Mouse (Mus musculus) CD4-positive, CD25-positive, alpha-beta regulatory T cell, adult 2 months (primary cell): ENCODE data around the gene Kcnq2.
A peak's percentile ranks its signal among the peaks of the same experiment; 100 is the strongest.

Experiments
- DNase-seq: peaks from one replicate; pipeline ENCODE4 v3.0.0-alpha.2; 2012; ENCODE audit warnings: low read depth, low spot score

The Kcnq2 gene

DNA sequence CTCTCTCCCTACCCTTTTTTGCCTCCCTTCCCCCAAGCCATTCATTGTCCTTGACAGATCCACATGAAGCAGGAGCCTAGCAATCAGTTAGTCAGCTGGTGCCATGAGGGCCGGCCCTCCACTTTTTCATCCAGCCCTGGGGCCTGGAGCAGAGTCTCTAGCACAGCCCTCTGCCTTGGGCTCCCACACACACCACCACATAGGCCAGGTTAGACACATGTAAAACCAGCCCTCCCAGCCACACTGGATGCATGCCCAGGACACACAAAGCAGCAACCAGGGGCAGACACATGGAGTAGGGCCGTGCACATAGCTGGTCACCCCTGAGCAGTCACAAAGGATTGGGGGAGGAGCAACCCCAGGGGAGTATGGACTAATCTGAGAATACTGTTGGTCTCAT is 32.9 kb downstream of the Kcnq2 start:
- no peak for DNase-seq

DNA sequence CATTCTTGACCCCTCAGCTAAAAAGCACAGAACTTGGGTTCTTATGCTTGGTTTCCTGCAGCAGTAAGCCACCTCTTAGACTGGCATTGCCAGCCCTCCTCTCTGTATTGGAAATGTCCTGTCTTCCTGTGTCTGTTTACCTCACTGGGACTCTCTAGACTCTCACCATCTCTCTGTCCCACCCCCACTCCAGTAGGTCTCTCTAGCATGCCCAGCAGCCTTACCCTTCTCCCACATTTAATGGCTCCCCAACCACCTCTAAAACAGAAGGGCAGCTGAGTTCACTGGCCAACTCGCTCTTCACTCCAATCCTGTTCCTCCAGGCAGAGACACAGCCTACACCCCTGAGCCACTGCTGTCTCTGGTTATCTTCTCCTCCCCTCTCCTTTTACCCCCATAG is 33.5 kb downstream of the Kcnq2 start:
- DNase-seq, result no peak

DNA sequence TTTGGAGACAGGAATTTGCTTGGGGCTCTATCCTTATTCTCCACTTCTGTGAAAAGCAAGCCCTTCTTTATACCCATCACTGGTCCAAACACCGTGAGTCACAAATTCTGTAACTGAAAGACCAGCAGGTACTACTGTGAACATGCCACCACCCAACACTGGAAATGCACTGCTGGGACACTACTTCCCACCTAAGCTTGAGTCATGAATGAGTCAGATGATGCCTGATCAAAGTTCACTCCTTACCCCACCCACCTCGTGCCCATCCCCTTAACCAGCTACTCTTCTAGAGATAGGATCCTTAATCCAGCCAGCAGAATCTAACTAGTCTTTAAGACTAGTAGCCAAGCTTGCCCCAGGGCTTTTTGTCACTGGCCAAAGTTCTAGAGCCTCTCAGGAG is 35.0 kb downstream of the Kcnq2 start:
- DNase-seq, result no peak

DNA sequence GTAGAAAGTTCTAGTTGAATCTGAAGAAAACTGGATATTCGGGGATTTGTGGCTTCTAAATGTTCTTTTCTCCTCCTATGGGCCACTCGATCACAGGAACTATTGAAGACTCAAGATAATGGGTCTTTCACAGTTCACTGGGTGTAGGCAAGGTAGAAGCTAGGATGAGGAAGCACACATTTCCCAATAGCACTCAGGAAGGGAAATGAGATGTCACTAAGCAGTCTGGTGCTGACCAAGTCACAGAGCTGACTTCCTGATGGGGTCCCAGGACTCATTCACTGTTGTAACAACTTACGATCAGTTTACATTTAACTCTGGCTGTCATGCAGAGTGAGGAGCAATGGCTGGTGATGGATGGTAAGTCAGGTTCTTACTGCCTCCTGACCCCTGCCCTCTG is 45.0 kb downstream of the Kcnq2 start:
- DNase-seq, result no peak

DNA sequence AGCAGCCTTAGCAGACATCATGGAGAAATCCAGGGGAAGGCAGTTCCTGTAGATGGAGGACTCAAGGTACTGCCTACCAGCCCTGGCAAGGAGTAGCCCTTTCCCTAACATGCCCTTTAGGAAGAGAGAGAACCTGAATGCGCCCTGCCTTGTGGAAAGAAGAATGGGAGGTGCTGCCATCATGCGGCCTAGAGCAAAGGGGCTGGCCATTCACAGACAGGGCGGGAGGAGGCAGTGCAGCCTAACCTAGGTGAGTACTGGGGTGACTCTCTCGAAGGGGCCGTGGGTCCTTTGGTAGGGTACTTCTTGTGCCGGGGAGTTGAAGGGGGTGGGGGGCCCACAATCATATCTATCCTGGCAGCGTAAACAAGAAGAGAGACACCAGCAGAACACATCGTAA is 50.1 kb downstream of the Kcnq2 start:
- no peak for DNase-seq

DNA sequence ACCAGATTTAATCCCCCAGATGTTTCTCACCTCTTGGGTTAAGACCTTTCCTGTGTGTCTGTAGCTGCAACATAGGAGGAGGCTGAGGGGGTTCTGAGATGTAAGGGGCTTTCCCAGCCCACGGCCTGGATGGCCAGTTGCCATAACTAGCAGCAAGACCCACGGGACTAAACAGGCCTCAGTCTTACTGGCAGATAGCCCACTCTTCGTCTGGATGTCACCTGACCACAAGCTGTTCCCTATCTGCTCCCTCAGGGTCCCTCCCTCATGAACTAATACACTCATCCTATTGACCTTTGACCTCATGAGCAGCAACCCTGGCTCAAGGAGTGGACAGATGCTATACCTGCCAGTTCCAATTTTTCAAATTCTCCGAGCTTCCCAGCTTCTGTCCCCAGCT is 51.2 kb downstream of the Kcnq2 start:
- DNase-seq, result no peak

DNA sequence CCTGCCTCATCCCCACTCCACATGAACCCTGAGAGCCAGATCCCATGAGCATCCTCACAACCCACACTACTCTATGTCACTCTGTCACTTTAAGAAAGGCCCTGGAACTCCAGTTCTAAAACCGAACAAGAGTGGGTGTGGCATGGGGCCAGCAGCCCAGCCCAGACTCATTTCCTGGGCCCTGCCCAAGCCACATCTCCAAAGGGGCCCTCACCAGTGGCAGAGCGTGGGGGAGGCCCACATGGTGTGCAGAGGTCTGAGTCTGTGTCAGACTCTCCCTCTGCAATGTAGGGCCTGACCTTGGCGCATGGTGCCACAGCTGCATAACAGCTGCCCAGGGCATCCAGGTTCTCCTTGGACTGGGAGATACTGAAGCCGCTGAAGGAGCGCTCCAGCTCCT is 54.2 kb downstream of the Kcnq2 start:
- no peak for DNase-seq

DNA sequence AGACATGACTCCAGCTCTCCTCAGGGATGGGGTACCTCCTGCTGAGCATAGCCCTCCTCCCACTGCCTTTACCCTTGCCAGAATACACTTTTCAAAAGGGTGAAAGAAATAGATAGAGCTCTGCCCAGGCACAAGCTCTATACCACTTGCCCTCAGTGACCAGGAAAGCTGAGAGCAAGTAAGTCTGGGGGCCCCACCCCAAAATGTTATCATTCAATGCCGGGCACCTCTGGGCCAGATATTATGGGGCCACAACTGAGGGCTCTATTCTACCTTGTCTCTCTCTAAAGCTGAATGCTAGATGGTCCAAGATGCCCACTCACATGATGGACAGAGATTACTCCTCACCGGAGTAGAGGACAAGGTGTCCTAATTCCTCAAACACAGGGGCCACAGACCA is 55.6 kb downstream of the Kcnq2 start:
- DNase-seq, result no peak

DNA sequence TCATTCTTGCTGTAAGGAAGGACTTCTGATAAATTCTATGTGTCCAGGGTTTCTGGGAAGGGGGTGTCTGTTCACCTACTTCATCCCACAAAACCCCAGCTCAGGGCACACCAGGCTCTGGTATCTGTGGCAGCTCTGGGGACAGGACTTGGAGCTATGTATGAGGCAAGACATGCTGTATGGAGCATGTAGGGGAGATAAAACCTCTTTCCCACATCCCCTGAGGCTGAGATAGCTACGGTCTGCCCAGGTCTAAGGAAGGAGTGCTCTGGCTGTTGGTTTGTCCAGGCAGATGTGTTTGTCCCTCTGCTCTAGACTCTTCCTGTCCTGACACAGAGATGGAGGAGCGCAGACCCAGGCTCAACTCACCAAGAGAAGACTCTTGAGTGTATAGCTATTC is 56.2 kb downstream of the Kcnq2 start:
- no peak for DNase-seq

DNA sequence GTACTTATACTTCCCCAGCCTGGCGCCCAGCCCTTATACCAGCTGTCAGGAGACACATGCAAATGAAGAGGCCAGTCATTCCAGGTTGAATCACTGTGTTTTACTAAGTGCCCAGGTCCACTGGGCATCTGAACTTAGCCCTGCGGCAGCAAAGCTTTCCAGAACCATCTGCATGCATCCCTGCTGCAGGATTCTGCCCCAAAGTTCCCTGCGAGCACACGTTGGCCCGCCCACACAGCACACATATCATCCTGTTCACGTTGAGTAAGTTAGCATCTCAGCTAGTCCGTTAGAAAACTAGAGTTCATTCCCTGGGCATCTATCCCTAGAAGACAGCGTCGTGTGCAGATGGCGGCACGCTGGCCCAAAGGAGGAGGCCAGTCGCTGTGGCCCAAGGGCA is 59.6 kb downstream of the Kcnq2 start:
- no peak for DNase-seq

DNA sequence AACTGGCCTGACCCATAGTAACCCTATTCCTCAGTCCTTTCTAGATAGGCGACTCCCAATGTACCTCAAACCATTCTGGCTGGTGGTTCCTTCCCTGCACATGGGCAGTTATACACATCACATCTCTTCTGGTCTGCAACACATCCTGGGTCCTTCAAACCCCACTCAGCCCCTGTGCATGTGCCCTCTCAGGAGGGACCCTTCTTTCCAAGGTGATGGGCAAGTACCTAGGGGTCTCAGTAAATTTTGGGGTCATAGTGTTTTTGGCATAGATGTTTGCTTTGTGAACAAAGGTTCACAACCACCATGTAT is 62.7 kb downstream of the Kcnq2 start:
- no peak for DNase-seq

DNA sequence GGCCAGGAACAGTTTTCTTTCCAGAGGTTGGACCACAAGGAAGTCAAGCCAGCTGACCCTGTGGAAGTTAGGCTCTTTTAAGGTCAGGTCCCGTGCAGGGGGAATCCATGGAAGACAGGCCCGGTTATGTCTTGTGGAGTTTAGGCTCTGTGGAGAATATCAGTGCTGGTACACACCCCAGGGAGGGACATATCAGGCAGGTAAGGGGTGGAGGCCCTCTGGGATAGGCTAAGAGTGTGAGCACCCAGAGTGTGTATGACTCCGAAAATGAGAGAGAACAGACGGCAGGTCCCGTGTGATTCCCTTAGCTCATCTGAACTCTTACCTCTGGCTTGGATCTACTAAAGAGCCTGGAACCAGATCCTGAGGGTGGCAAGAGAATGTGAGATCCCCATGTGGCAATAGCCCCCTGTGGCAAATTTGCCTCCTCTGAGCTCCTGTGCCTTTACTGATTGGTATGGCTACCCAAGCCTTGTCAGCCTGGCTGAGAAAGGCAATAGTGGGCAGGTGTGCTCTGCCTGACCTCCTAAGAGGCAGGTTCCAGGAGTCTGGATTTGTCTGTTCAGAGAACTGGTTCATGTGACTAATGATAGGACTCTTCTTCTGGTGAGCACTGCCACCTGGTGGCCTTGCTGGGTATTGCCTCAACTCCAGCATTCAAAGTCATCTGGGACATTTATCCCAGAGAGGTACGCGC is 63.2 kb downstream of the Kcnq2 start:
- DNase-seq, result peak; percentile 80

DNA sequence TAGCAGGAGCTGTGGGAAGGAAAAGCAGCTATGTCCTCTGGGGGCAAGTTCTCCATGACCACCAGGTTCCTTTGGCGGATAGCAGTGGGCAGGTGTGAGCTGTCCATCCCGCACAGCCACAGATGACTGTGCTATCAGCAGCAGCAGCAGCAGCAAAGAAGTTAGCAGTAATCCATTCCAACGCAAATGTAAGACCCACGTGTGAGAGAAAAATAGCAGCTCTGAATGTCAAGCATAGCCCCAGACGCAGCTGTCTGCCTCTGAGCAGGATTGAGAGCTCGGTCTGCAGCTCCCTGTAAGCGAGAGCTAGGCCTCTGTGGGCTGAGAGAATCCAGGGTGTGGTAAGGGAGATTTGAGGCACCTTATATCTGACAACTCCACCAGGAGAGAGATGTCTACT is 65.0 kb downstream of the Kcnq2 start:
- DNase-seq, result no peak

DNA sequence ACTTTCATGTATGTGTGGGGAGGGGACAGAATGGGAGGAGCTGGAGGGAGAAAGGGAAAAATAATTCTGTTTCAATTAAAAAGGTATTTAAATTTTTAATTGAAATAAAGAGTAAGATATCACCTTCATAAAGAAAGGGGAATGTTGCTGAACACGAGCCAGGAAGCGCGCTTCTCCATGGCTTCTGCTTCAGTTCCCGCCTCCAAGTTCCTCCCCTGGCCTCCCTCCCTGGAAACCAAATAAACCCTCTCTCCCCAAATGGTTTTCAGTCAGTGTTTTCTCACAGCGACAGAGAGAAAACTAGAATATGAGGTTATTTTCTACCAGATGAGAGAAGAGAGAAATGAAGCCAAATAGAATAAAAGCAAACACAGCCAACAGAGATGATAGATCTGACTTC is 66.6 kb downstream of the Kcnq2 start:
- DNase-seq, result no peak

DNA sequence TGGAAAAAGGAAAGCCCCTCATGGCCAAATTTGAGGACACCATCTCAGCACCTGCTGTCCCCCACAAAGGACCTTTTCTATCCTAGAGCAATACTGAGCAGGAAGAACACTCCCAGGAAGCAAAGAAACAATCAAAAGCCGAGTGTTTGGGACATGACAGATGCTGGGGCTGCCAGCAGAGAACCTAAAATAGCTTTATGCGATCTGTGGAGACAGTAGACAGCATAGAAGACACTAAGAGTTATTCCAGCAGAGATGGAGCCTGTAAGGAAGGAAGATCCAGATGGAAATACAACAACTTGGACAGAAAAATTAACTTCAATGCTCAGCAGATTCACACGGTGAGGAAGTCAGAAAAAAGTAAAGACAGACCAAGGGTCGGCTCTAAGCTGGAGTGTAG is 69.3 kb downstream of the Kcnq2 start:
- DNase-seq, result no peak

DNA sequence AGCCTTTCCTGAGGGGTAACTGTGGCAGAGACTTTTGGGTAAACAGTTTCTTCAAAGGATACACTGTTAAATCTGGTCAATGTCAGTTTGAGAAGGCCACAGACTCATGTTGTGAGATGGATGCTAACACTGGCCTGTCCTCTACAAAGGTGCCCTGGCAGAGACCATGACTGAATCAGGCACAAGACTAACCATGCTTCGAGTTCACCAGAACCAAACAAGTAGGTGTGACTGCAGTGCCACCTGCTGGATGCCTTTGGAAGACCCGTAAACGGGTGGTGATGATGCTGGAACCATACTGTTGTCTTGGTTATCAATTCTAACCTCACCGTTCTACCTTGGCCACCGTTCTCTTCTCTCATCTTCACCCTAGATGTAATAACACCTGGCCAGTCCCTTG is 75.0 kb downstream of the Kcnq2 start:
- DNase-seq, result peak; percentile 69

DNA sequence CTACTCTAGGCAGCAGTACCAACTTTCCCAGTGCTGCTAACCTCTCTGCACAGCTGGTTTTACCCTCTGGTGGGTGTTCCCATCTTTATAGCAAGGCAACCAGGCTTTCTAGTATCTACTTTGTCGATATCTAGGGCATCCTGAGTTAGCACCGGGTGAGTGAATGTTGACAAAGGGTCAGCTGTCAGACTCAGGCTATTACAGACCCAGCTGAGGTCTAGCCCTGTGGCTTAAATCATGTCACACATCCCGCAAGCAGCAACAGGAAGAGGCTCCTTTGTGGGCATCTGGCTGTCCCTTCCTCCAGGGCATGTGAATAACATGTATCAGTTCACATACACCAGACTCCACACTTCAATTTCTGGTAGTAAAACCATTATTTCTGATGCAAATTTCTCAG is 76.9 kb downstream of the Kcnq2 start:
- no peak for DNase-seq

DNA sequence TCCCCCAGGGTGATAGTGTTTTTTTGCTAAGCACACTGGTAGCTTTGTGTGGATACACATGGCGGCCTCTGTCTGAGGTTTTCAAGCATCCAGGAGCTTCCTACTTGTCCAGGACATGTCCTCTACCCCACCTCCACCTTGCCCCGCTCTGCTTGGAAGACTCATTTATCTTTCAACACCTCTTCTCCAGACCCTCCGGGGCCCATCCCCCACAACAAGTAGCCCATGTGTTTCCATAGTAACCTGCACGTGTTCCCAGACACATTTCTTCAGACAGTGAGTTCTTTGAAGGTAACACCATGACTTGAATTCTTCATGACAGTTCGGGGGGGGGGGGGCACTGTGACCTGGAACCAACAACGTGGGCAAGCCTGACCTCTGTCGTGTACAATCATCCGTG is 77.8 kb downstream of the Kcnq2 start:
- DNase-seq, result no peak

DNA sequence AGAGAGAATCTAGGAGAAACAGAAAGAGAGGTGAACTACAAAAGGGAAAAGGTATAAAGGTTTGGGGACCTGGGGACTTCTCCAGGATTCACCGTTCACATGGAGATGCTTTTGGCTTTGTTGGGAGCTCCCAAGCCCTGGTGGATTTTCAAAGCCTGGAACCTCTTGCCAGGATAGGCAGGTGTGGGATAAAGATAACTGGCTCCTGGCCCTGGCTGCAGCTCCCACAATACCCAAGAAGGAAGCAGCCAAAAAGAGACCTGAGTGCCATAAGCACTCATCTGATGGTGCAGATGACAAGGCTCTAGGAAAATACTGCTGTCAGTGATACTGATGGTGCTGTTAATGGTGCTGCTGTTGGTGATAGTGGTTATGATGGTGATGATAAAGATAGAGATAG is 82.9 kb downstream of the Kcnq2 start:
- no peak for DNase-seq

DNA sequence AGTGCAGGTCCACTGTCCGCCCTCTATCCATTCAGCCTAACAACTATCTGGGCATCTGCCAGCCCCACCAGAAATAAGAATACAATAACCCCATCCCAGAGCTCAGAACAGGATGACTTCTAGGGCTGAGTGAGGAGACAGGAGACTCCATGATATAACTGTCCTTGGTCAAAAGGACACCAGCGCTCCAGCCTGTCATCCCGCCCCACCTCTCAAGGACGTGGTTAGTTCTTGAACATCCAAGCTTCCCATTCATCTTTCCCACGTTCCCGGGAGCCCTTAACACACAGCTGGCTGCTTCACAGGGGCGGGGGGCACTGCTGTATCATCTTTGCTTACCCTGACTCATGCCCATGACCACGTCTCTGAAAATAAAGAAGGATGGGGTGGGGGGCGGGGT is 86.1 kb downstream of the Kcnq2 start:
- DNase-seq, result no peak

DNA sequence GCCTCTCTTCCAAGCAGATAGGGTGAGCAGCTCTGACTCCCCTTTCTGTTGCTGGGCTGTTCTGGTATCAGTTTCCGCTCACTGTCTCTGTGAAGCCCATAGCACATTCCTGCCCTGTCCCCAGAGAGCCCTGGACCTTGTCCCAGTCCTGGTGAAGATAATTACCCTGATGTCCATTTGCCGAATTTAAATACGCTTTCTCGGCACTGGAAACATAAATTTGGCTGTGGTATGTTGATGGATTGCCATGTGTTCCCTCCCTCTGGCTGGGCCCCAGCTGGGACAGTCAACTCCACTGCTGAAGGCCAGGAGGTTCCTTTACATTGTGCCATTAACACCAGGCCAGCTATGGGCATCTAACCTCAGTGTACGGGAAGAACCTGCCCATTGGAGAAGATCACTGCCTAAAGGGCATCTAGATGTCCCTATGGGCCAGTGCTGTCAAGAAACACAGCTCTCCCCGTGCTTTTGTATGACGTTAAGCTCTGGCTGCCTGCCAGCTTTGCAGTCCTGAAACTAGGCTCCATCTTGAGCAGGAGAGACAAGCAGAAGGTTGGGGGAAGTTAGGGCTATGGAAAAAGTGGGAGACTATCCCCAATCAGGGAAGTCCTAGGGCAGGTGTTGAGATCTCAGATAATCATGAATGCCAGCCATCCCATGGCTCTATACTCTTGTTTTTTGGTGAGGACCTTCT is 86.7 kb downstream of the Kcnq2 start:
- no peak for DNase-seq

DNA sequence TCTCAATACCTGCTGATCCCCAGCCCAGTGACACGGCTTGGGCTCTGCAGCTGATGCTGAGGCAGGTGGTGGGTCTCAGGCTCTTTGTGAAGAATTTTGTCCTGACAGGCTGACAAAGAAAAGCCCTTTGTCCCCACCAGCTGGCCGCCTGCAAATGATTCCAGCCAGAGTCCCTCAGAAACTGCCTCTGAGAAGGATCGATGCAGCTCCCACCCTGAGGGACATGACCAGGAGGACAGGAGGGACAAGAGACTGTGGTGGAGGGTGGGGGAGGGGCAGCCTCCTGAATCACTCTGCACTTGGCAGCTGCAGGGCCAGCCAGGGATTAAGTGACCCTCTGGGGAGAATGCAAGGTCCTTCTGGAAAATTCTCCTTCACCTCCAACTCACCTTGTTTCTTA is 91.1 kb downstream of the Kcnq2 start:
- no peak for DNase-seq

DNA sequence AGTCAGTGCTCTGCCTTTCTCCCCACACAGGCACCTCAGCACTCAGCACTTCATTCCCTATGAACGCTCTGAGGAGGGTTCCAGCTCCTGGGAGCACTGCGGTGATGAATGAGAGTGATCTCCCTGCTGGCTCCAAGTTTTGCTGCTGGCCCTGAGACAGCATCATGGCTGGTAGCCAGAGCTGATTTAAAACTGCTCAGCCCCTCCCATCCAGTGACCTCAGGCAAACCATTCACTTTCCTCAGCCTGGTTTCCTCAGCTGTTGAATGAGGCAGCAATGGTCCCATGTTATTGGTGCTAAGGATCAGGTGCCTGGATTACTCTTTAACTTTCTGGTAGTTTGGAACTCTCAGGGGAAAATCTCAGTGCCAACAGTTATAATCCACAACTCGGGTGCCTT is 91.7 kb downstream of the Kcnq2 start, which contains the start of gene Chrna4:
TSS of gene Chrna4 (minus strand) at position 110 of the 400 bp plus-strand sequence.
- DNase-seq, result no peak

DNA sequence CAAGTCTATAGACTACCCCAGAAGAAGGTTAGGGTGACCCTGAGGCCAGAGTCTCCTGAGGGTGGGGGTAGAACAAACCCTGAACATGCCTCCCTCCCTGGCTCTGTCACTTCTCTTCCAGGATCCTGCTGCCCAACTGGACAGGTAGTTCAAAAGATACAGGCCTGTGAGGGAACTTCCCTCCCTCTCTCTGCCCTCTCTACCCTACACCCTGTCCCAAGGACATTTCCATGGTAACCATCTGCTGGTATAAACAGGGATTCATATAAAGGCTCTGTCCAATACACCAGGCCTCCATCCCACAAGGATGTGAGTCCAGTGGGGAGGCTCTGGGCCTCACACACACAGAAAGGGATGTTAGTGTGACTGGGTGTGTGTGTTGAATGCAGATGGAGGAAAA is 92.7 kb downstream of the Kcnq2 start:
- DNase-seq, result no peak
